Mouse (Mus musculus): ENCODE results near the gene Doxl2.

DNA sequence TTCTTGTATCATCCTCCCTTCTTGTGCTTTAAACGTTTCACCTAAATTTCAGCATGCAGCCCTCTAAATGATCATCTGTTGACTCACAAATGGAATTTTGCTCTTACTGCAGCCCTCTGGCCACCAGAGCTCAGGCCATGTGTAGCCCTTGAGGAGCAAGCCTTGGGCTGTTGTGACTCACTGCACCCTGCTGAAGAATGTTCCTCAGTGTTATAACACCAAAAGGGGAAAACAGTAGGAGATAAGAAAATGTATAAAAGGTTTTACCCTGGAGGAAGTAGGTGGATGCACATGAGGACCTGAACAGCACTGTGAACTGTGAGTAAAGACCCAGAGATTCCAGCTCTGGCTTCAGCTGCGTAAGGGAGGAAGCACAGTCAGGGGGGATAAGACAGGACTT, at the start of gene Doxl2:
- no peak for TF ChIP-seq CTCF (IDR thresholded peaks at IDR 0.05; ENCODE audit: borderline replicate concordance, control insufficient read depth, extremely low read depth, insufficient read depth, low read length, poor library complexity)
- TF ChIP-seq POLR2A (IDR thresholded peaks at IDR 0.05; ENCODE audit: control insufficient read depth, extremely low read depth, insufficient read depth, low read length, poor library complexity) = no peak
